In genomic region chr9:78107912-78108795, GRCm38 (mm10) we compare ENCODE assay signal across 8 mouse cellular contexts. TPM values are rescaled to one million over a fixed set of nuclear protein-coding genes. Genes with fewer than 3 reads are reported as not detected.
DNase-seq lines count a peak whose midpoint lies in the region; ATAC-seq and TF ChIP-seq lines count a peak whose summit lies in the region.

No protein-coding gene starts in this region.

- WGBS in embryonic facial prominence, embryonic 12.5 days = under 1% methylated on average over 88 of the region's 88 CpGs
- under 1% methylated on average over 88 of the region's 88 CpGs for WGBS in limb, embryonic 15.5 days
- under 1% methylated on average over 76 of the region's 88 CpGs for WGBS in midbrain, postnatal 0 days

- H3K4me2 ChIP-seq in embryonic facial prominence, embryonic 12.5 days (replicated peaks) = peak overlapping the region; percentile 80
- H3K4me2 ChIP-seq in limb, embryonic 15.5 days = peak overlapping the region; percentile 76
- peak overlapping the region; percentile 69 for H3K4me2 ChIP-seq in midbrain, postnatal 0 days (ENCODE audit: low read depth, low read length, poor library complexity, severe bottlenecking)

- H3K4me3 ChIP-seq in embryonic facial prominence, embryonic 12.5 days = peak overlapping the region; percentile 78
- H3K4me3 ChIP-seq in limb, embryonic 15.5 days = peak overlapping the region; percentile 95
- H3K4me3 ChIP-seq in midbrain, postnatal 0 days (ENCODE audit: low read depth, low read length) = peak overlapping the region; percentile 79

- peak; percentile 81 for ATAC-seq in embryonic facial prominence, embryonic 12.5 days (ENCODE audit: insufficient number of reproducible peaks, insufficient read depth, low FRiP score, low TSS enrichment)
- ATAC-seq in limb, embryonic 15.5 days (ENCODE audit: insufficient number of reproducible peaks, low FRiP score, low TSS enrichment, low read depth) = peak; percentile 79
- peak; percentile 84 for ATAC-seq in midbrain, postnatal 0 days (ENCODE audit: low FRiP score)

- 0 out of 2 replicates have a peak, but pooled peaks cover 6% of the 10 kb centered on the region for H3K36me3 ChIP-seq in embryonic facial prominence, embryonic 12.5 days
- peaks cover 14% of the 10 kb centered on the region for H3K36me3 ChIP-seq in limb, embryonic 15.5 days
- no peaks in the 10 kb centered on the region for H3K36me3 ChIP-seq in midbrain, postnatal 0 days (ENCODE audit: insufficient read depth, low read length)

- peaks cover 14% of the 10 kb centered on the region for H3K4me1 ChIP-seq in embryonic facial prominence, embryonic 12.5 days
- H3K4me1 ChIP-seq in limb, embryonic 15.5 days = peaks cover 16% of the 10 kb centered on the region
- peaks cover 8% of the 10 kb centered on the region for H3K4me1 ChIP-seq in midbrain, postnatal 0 days (ENCODE audit: insufficient read depth, low read length)

- no peaks in the 10 kb centered on the region for H3K27me3 ChIP-seq in embryonic facial prominence, embryonic 12.5 days
- no peaks in the 10 kb centered on the region for H3K27me3 ChIP-seq in limb, embryonic 15.5 days
- H3K27me3 ChIP-seq in midbrain, postnatal 0 days (ENCODE audit: insufficient read depth, low read length) = no peaks in the 10 kb centered on the region

- H3K27ac ChIP-seq in embryonic facial prominence, embryonic 12.5 days = peak overlapping the region; percentile 93
- peak overlapping the region; percentile 98 for H3K27ac ChIP-seq in limb, embryonic 15.5 days
- H3K27ac ChIP-seq in midbrain, postnatal 0 days (ENCODE audit: low read depth, low read length) = peak overlapping the region; percentile 86

- peak; percentile 76 for DNase-seq in 3T3-L1 (ENCODE audit: low read depth, low spot score)
- peak; percentile 83 to 88 for DNase-seq in adrenal gland, postnatal 36 days
- peak; percentile 87 to 89 for DNase-seq in heart, adult 18-20 months
- DNase-seq in kidney, adult 8-10 months = peak; percentile 70 to 74
- DNase-seq in midbrain, postnatal 0 days (ENCODE audit: low spot score) = peak; percentile 86
- DNase-seq in spleen, postnatal 10 days (ENCODE audit: low spot score in 2 of 2) = peak; percentile 87

- no peaks in the 10 kb centered on the region for H3K9me3 ChIP-seq in embryonic facial prominence, embryonic 12.5 days
- H3K9me3 ChIP-seq in limb, embryonic 15.5 days = no peaks in the 10 kb centered on the region
- H3K9me3 ChIP-seq in midbrain, postnatal 0 days (ENCODE audit: low read length) = no peaks in the 10 kb centered on the region

- TF ChIP-seq CTCF in midbrain, postnatal 0 days (IDR thresholded peaks at IDR 0.05) = no peak

- peak overlapping the region; percentile 82 for H3K9ac ChIP-seq in embryonic facial prominence, embryonic 12.5 days
- H3K9ac ChIP-seq in limb, embryonic 15.5 days = peak overlapping the region; percentile 93
- H3K9ac ChIP-seq in midbrain, postnatal 0 days (replicated peaks; ENCODE audit: low read length, poor library complexity, severe bottlenecking) = peak overlapping the region; percentile 82

RNA-seq across cellular contexts. Expression of gene Fbxo9, which starts 0.7 kb away (rescaled TPM):
- total RNA-seq in adrenal gland, postnatal 36 days (2021) = 100 to 1,000 TPM in 1 of 2 experiments, 10 to 100 TPM in 1; 77.1 to 101 TPM
- 42.9 and 43.1 TPM in 2 replicates for polyA plus RNA-seq in embryonic facial prominence, embryonic 12.5 days (2016; fragmentation: Nextera tagmentation; extraction: Ambion mirVana)
- total RNA-seq in heart, adult 18-20 months (2021) = 10 to 100 TPM; 32.0 to 33.2 TPM
- 37.6 and 41.2 TPM in 2 replicates for polyA plus RNA-seq in limb, embryonic 15.5 days (2015; fragmentation: Nextera tagmentation; extraction: Ambion mirVana)
- 94.6 and 115 TPM in 2 replicates for total RNA-seq in midbrain, postnatal 0 days (2014; rRNA removed)
- 84.8 and 89.9 TPM in 2 replicates for polyA plus RNA-seq in midbrain, postnatal 0 days (2015; fragmentation: Nextera tagmentation; extraction: Ambion mirVana)

RNA-seq across cellular contexts. Expression of gene Ick, which starts 0.8 kb away (rescaled TPM):
- 10 to 100 TPM; 17.5 to 20.4 TPM for total RNA-seq in adrenal gland, postnatal 36 days (2021)
- 32.0 and 33.1 TPM in 2 replicates for polyA plus RNA-seq in embryonic facial prominence, embryonic 12.5 days (2016; fragmentation: Nextera tagmentation; extraction: Ambion mirVana)
- 10 to 100 TPM; 10.7 to 12.2 TPM for total RNA-seq in heart, adult 18-20 months (2021)
- 23.5 and 24.0 TPM in 2 replicates for polyA plus RNA-seq in limb, embryonic 15.5 days (2015; fragmentation: Nextera tagmentation; extraction: Ambion mirVana)
- 52.2 and 56.0 TPM in 2 replicates for total RNA-seq in midbrain, postnatal 0 days (2014; rRNA removed)
- 31.3 and 34.6 TPM in 2 replicates for polyA plus RNA-seq in midbrain, postnatal 0 days (2015; fragmentation: Nextera tagmentation; extraction: Ambion mirVana)

RNA-seq across cellular contexts. Expression of gene Gcm1, which starts 56.4 kb away (rescaled TPM):
- not detected for total RNA-seq in adrenal gland, postnatal 36 days (2021)
- polyA plus RNA-seq in embryonic facial prominence, embryonic 12.5 days (2016; fragmentation: Nextera tagmentation; extraction: Ambion mirVana) = 0.10 and 0.18 TPM in 2 replicates
- total RNA-seq in heart, adult 18-20 months (2021) = not detected
- polyA plus RNA-seq in limb, embryonic 15.5 days (2015; fragmentation: Nextera tagmentation; extraction: Ambion mirVana) = not detected in 2 replicates
- total RNA-seq in midbrain, postnatal 0 days (2014; rRNA removed) = not detected in 2 replicates
- polyA plus RNA-seq in midbrain, postnatal 0 days (2015; fragmentation: Nextera tagmentation; extraction: Ambion mirVana) = not detected in 2 replicates

Comparison
In these comparisons a context has a peak if more than half of its experiments do, and no peak if none do; other contexts are left out.
1. Peak in every context shown above with its lines: DNase-seq, ATAC-seq, H3K4me3 ChIP-seq and H3K27ac ChIP-seq.